Mouse (Mus musculus) intestine, embryonic 16.5 days (tissue): ENCODE results near the gene Gm11239. TPM values are rescaled to one million over a fixed set of nuclear protein-coding genes. Genes with fewer than 3 reads are reported as not detected.
"Not testable (repeated sequence)": the region's sequence is repeated elsewhere in the genome, so short reads cannot be mapped to it uniquely, and the experiment has no call there.

Experiments
- ATAC-seq: fragments of 200-750 bp; cut with Nextera tagmentation; 2 replicates; pipeline ENCODE4 v1.8.0; 2017; ENCODE audit warnings: moderate TSS enrichment, moderate library complexity
- H3K27ac ChIP-seq: fragments of 300-500 bp; sonication (generic); 2 replicates; pipeline ENCODE4 v1.5.1; 2014; ENCODE audit warnings: mild to moderate bottlenecking, low read length
- H3K27me3 ChIP-seq: fragments of 300-500 bp; sonication (generic); replicated peaks from 2 replicates; pipeline ENCODE4 v1.6.1; 2014; ENCODE audit warnings: low read length, control low read depth, mixed read lengths; ENCODE audit not compliant: control insufficient read depth, insufficient read depth
- H3K36me3 ChIP-seq: fragments of 300-500 bp; sonication (generic); 2 replicates; pipeline ENCODE4 v1.6.1; 2014; ENCODE audit warnings: low read length, control low read depth; ENCODE audit not compliant: control insufficient read depth, insufficient read depth
- H3K4me1 ChIP-seq: fragments of 300-500 bp; sonication (generic); 2 replicates; pipeline ENCODE4 v1.6.1; 2014; ENCODE audit warnings: low read length, control low read depth, mixed read lengths; ENCODE audit not compliant: control insufficient read depth, insufficient read depth
- H3K4me2 ChIP-seq: fragments of 300-500 bp; sonication (generic); 2 replicates; pipeline ENCODE4 v1.6.1; 2014; ENCODE audit warnings: low read depth, low read length, control low read depth
- H3K4me3 ChIP-seq: fragments of 300-500 bp; sonication (generic); 2 replicates; pipeline ENCODE4 v1.5.1; 2014; ENCODE audit warnings: mild to moderate bottlenecking, low read length
- H3K9ac ChIP-seq: fragments of 300-500 bp; sonication (generic); 2 replicates; pipeline ENCODE4 v1.6.1; 2014; ENCODE audit warnings: low read depth, low read length
- H3K9me3 ChIP-seq: fragments of 300-500 bp; sonication (generic); 2 replicates; pipeline ENCODE4 v1.6.1; 2016; ENCODE audit warnings: low read length, control low read depth; ENCODE audit not compliant: control insufficient read depth
- WGBS: fragments of 180-500 bp; shearing (Covaris S2); extraction: QIAGEN DNeasy Blood & Tissue Kit; methylation state at CpG from one replicate; pipeline ENCODE4 v1.1.7; 2014; 5-methylcytosine and 5-hydroxymethylcytosine counted together
- polyA plus RNA-seq: library from polyadenylated mRNA; unstranded; fragments of >200 nt; fragmentation: Nextera tagmentation; extraction: Ambion mirVana; gene quantifications from 2 replicates; pipeline ENCODE4 v1.2.1, GENCODE M21; 2015

The Gm11239 gene
- not detected in 2 replicates for polyA plus RNA-seq

DNA sequence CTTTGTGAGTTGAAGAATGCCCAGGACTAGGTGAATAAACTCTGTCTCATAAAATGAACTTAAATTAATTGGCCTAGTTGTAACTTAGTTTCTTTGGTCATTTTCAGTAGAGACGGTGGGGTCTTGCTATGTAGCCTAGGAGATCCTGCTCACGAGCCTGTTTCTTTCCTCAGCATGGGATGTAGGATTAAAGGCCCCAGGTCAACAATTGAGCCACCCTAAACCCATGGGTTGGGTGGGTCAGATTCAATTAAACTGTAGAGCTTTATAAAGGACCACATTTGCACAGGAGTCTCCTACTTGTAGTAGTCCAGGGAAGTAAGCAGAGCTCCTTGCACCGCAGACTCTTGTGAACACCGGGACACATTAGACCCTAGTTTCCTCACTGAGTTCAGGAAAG, at the start of gene Gm11239:
Gene Gm11239, plus strand, starts transcription at position 301 of the 400 bp plus-strand sequence.
- no CpG with 5 or more reads among the region's 4 CpGs for WGBS
- not testable (repeated sequence) for H3K36me3 ChIP-seq, H3K4me1 ChIP-seq, H3K27me3 ChIP-seq, H3K9me3 ChIP-seq, H3K4me2 ChIP-seq, ATAC-seq, H3K27ac ChIP-seq, H3K9ac ChIP-seq, H3K4me3 ChIP-seq

DNA sequence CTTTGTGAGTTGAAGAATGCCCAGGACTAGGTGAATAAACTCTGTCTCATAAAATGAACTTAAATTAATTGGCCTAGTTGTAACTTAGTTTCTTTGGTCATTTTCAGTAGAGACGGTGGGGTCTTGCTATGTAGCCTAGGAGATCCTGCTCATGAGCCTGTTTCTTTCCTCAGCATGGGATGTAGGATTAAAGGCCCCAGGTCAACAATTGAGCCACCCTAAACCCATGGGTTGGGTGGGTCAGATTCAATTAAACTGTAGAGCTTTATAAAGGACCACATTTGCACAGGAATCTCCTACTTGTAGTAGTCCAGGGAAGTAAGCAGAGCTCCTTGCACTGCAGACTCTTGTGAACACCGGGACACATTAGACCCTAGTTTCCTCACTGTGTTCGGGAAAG, 45.5 kb upstream of the Gm11239 start, which contains the start of gene Gm11237:
Gene Gm11237, plus strand, starts transcription at position 301 of the 400 bp plus-strand sequence.
- H3K27ac ChIP-seq, H3K4me1 ChIP-seq, ATAC-seq, H3K9me3 ChIP-seq, H3K4me2 ChIP-seq, H3K27me3 ChIP-seq, H3K36me3 ChIP-seq, H3K9ac ChIP-seq, H3K4me3 ChIP-seq: not testable (repeated sequence)
- WGBS = no CpG with 5 or more reads among the region's 3 CpGs

DNA sequence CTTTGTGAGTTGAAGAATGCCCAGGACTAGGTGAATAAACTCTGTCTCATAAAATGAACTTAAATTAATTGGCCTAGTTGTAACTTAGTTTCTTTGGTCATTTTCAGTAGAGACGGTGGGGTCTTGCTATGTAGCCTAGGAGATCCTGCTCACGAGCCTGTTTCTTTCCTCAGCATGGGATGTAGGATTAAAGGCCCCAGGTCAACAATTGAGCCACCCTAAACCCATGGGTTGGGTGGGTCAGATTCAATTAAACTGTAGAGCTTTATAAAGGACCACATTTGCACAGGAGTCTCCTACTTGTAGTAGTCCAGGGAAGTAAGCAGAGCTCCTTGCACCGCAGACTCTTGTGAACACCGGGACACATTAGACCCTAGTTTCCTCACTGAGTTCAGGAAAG, 30.3 kb upstream of the Gm11239 start, which contains the start of gene Gm11236:
Gene Gm11236, plus strand, starts transcription at position 301 of the 400 bp plus-strand sequence.
- not testable (repeated sequence) for H3K9me3 ChIP-seq, H3K4me1 ChIP-seq, H3K9ac ChIP-seq, H3K27ac ChIP-seq, H3K36me3 ChIP-seq, H3K27me3 ChIP-seq, H3K4me3 ChIP-seq, H3K4me2 ChIP-seq, ATAC-seq
- no CpG with 5 or more reads among the region's 4 CpGs for whole genome bisulfite sequencing

DNA sequence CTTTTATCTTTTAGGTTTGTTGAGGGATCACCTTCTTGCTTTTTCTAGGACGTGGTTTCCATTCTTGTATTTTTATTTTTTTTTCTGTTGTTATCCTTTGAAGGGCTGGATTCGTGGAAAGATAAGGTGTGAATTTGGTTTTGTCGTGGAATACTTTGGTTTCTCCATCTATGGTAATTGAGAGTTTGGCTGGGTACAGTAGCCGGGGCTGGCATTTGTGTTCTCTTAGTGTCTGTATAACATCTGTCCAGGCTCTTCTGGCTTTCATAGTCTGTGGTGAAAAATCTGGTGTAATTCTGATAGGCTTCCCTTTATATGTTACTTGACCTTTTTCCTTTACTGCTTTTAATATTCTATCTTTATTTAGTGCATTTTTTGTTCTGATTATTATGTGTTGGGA, 6.3 kb upstream of the Gm11239 start:
- 89% methylated on average over 4 of the region's 4 CpGs for WGBS

DNA sequence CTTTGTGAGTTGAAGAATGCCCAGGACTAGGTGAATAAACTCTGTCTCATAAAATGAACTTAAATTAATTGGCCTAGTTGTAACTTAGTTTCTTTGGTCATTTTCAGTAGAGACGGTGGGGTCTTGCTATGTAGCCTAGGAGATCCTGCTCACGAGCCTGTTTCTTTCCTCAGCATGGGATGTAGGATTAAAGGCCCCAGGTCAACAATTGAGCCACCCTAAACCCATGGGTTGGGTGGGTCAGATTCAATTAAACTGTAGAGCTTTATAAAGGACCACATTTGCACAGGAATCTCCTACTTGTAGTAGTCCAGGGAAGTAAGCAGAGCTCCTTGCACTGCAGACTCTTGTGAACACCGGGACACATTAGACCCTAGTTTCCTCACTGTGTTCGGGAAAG, 15.1 kb downstream of the Gm11239 start, which contains the start of gene Gm428:
Gene Gm428, plus strand, starts transcription at position 301 of the 400 bp plus-strand sequence.
- no CpG with 5 or more reads among the region's 4 CpGs for WGBS
- H3K27me3 ChIP-seq, H3K4me2 ChIP-seq, H3K4me3 ChIP-seq, H3K9ac ChIP-seq, H3K27ac ChIP-seq, H3K36me3 ChIP-seq, H3K4me1 ChIP-seq, ATAC-seq, H3K9me3 ChIP-seq: not testable (repeated sequence)

More for the DNA sequence above, 6.3 kb upstream of the Gm11239 start:
- H3K9me3 ChIP-seq, H3K4me3 ChIP-seq, H3K4me2 ChIP-seq, H3K4me1 ChIP-seq, H3K27me3 ChIP-seq, H3K9ac ChIP-seq, H3K27ac ChIP-seq, H3K36me3 ChIP-seq, ATAC-seq: not testable (repeated sequence)

DNA sequence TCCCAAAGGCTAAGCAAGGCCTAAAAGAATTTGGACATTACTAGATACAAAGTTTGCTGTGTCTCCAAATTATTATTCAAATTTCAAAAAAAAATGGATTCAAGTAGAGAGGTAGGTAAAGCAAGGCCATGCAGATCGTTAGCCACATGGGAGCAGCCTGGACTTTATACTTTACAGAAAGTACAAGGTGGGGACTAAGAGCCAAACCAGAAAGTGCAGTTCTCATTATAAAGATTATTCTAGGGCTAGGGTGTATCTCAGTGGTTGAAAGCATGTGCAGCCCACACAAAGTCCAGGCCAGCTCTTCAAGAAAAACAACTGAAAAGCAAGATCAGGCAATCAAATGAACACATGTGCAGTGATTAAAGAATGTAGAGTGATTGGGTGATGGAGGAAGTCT, 50.6 kb downstream of the Gm11239 start:
- WGBS = 66% methylated on average over 1 of the region's 1 CpGs
- no peaks in the 10 kb centered on the region for H3K9me3 ChIP-seq

DNA sequence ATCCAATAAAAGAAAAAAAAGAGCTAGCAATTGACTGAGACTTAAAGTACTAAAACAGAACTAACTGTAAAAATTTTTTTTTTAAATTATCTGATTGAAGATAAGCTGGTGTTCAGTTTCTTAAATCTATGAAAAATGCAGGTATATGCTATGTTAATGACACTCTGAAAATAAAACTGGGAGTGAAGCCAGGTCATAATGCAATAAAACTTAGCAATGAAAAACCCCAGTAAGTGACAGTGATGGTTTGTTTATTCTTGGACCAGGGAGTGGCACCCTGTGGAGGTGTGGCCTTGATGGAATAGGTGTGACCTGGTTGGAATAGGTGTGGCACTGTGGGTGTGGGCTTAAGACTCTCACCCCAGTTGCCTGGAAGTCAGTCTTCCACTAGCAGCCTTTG, 51.7 kb downstream of the Gm11239 start:
- no peak overlapping the region for H3K4me3 ChIP-seq
- H3K27ac ChIP-seq = no peak overlapping the region
- H3K9ac ChIP-seq = no peak overlapping the region
- no peaks in the 10 kb centered on the region for H3K36me3 ChIP-seq
- ATAC-seq = peak; percentile 91
- no peak overlapping the region for H3K4me2 ChIP-seq
- H3K27me3 ChIP-seq = no peaks in the 10 kb centered on the region
- no peaks in the 10 kb centered on the region for H3K9me3 ChIP-seq
- no peaks in the 10 kb centered on the region for H3K4me1 ChIP-seq

More for the DNA sequence above, 50.6 kb downstream of the Gm11239 start:
- Histone ChIP-seq H3K4me3 (no peak overlapping the region), H3K27me3 (no peaks in the 10 kb centered on the region), H3K4me1 (no peaks in the 10 kb centered on the region), H3K27ac (no peak overlapping the region), H3K4me2 (no peak overlapping the region), H3K9ac (no peak overlapping the region), H3K36me3 (no peaks in the 10 kb centered on the region)
- ATAC-seq = peak; percentile 81

Other genes starting within 250 kb of the Gm11239 start
- gene Gm11238, start 60.5 kb upstream of the Gm11239 start, polyA plus RNA-seq = not detected in 2 replicates
- gene Gm11237, start 45.4 kb upstream of the Gm11239 start, polyA plus RNA-seq = not detected in 2 replicates
- gene Gm11236, start 30.2 kb upstream of the Gm11239 start, polyA plus RNA-seq = not detected in 2 replicates
- gene Gm428, start 15.2 kb downstream of the Gm11239 start, polyA plus RNA-seq = not detected in 2 replicates
- 4.1 and 4.5 TPM in 2 replicates for gene Rasef, start 122.6 kb downstream of the Gm11239 start, polyA plus RNA-seq
- gene Gm11758, start 207.9 kb downstream of the Gm11239 start, polyA plus RNA-seq = not detected in 2 replicates
- gene Gm11757, start 222.8 kb downstream of the Gm11239 start, polyA plus RNA-seq = not detected in 2 replicates
- gene Gm13871, start 237.6 kb downstream of the Gm11239 start, polyA plus RNA-seq = not detected in 2 replicates